Comparison of ENCODE assay signal across 8 mouse cellular contexts in the genomic region with DNA sequence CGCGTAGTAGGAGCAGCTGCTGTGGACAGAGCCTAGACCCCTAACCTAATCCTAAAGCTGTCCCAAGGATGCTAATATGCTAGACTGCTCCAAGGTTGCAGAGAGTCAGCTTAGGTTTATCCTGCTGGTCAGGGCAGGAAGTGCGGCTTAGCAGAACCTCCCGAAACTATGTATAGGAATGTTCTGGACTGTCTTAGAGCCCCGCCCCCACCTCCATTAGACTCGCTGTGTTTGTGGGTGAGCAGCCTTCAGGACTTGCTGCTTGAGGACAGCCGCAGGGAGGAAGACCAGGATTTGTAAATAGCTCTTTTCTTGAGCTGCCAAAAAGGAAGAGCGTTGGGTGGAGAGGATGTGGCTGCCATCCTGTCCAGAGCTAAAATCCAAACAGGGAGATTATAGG. TPM values are rescaled to one million over a fixed set of nuclear protein-coding genes. Genes with fewer than 3 reads are reported as not detected.
A peak's percentile ranks its signal among the peaks of the same experiment; 100 is the strongest.
DNase-seq lines count a peak whose midpoint lies in the region; ATAC-seq and TF ChIP-seq lines count a peak whose summit lies in the region.

No protein-coding gene starts in this region.

- 79% methylated on average over 8 of the region's 8 CpGs for WGBS in hindbrain, postnatal 0 days

- peak; percentile 43 for DNase-seq in kidney, adult 9 months
- no peak for DNase-seq in kidney, adult 18-20 months
- DNase-seq in hindbrain, postnatal 0 days (ENCODE audit: low spot score) = no peak
- DNase-seq in lung, postnatal 4 days = peak; percentile 83 to 87
- DNase-seq in gastrocnemius, postnatal 36 days = no peak
- DNase-seq in left cerebral cortex, adult 8-10 months (ENCODE audit: low spot score in 2 of 2) = no peak
- no peak for DNase-seq in layer of hippocampus, adult 11-12 months (ENCODE audit: low spot score)

- H3K27me3 ChIP-seq in hindbrain, postnatal 0 days (ENCODE audit: insufficient read depth, low read length) = no peaks in the 10 kb centered on the region

- no peak overlapping the region for H3K4me2 ChIP-seq in hindbrain, postnatal 0 days (ENCODE audit: low read depth, low read length)

- peak overlapping the region; percentile 94 for H3K27ac ChIP-seq in brown adipose tissue, adult 24 weeks (replicated peaks; ENCODE audit: low read depth, low read length)
- no peak overlapping the region for H3K27ac ChIP-seq in hindbrain, postnatal 0 days

- H3K4me3 ChIP-seq in brown adipose tissue, adult 24 weeks (ENCODE audit: insufficient read depth, low read depth, low read length) = no peak overlapping the region
- no peak overlapping the region for H3K4me3 ChIP-seq in hindbrain, postnatal 0 days (ENCODE audit: low read length)

- TF ChIP-seq CTCF in hindbrain, postnatal 0 days (IDR thresholded peaks at IDR 0.05; ENCODE audit: low read depth) = peak; percentile 63

- no peak overlapping the region for H3K9ac ChIP-seq in hindbrain, postnatal 0 days (replicated peaks; ENCODE audit: low read length)

- no peaks in the 10 kb centered on the region for H3K36me3 ChIP-seq in hindbrain, postnatal 0 days (ENCODE audit: insufficient read depth, low read length)

- intact Hi-C loops in gastrocnemius, postnatal 36 days (cut with DNase I) = loop anchor here (5.0 kb wide), 1 partner anchor 57 kb away; no protein-coding TSS in a partner anchor

- H3K9me3 ChIP-seq in hindbrain, postnatal 0 days (ENCODE audit: low read length) = no peaks in the 10 kb centered on the region

- no peak for ATAC-seq in hindbrain, postnatal 0 days

- H3K4me1 ChIP-seq in brown adipose tissue, adult 24 weeks (ENCODE audit: control insufficient read depth, insufficient read depth, insufficient read length, low read length) = peaks cover 59% of the 10 kb centered on the region
- H3K4me1 ChIP-seq in hindbrain, postnatal 0 days (ENCODE audit: insufficient read depth, low read length) = no peaks in the 10 kb centered on the region; the same call in 1 of the 2 replicates

RNA-seq across cellular contexts. Expression of gene Taf11, which starts 59.7 kb away (rescaled TPM):
- polyA plus RNA-seq in brown adipose tissue, adult 24 weeks (2012; ENCODE audit: insufficient read depth, insufficient read length, missing spikeins) = 22.7 and 28.8 TPM in 2 replicates
- total RNA-seq in hindbrain, postnatal 0 days (2014; rRNA removed) = 7.7 and 15.3 TPM in 2 replicates
- polyA plus RNA-seq in hindbrain, postnatal 0 days (2015; fragmentation: Nextera tagmentation; extraction: Ambion mirVana) = 54.6 and 62.0 TPM in 2 replicates
- total RNA-seq in gastrocnemius, postnatal 36 days (2021) = 10 to 100 TPM; 14.8 to 16.0 TPM
- total RNA-seq in left cerebral cortex, adult 8-10 months (2022) = 10 to 100 TPM; 40.6 to 47.8 (median 46.2) TPM

Comparison
In these comparisons a context has a peak if more than half of its experiments do, and no peak if none do; other contexts are left out.
1. DNase-seq: peak in kidney, adult 9 months (single experiment) and lung, postnatal 4 days (2 of 2); none in kidney, adult 18-20 months (single experiment), hindbrain, postnatal 0 days (single experiment), gastrocnemius, postnatal 36 days (0 of 2), left cerebral cortex, adult 8-10 months (0 of 2) and layer of hippocampus, adult 11-12 months (single experiment).